Mouse (Mus musculus) ovary, postnatal 36 days (tissue): ENCODE measurements at regions not wholly inside any gene's neighbourhood (a gene's known extent, or its start where the extent isn't known, plus 50 kb on each side); places are given as distances from the start of the nearest gene placed in this dataset.

Experiments used
- DNase-seq: peaks from one replicate; pipeline ENCODE4 v3.0.0; 2022; ENCODE audit warnings: low spot score, mixed read lengths

DNA sequence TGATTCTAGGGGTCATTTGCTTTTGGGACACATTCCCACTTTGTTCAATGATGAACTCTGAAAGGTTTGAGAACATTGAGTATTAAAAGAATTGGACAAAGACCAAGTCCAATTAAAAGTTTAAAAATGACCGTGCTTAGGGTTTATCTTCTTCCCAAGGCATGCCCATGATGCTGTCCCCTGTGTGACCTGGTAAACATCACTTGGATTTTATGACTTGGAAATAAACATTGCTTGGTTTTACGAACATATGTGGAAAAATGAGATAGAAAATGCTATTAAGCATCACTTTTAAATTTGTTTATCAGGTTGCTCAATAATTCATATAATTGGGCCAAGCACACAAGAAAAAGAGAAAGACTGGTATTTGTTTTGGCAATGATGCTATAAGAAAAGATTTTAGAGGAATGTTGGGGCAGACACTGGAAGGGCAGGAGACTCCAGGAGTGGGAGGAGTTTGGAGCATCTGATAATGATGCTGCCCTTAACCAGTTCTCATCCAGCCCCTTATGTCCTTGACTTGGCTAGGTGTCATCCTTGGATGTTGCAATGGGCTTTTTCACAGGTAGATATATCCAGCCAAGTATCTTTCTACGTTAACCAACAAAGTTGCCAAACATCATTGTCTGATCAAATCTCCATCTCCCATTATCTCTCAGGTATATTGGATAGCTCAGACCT lies 92.1 kb upstream of the Dcn start:
- DNase-seq = no peak

DNA sequence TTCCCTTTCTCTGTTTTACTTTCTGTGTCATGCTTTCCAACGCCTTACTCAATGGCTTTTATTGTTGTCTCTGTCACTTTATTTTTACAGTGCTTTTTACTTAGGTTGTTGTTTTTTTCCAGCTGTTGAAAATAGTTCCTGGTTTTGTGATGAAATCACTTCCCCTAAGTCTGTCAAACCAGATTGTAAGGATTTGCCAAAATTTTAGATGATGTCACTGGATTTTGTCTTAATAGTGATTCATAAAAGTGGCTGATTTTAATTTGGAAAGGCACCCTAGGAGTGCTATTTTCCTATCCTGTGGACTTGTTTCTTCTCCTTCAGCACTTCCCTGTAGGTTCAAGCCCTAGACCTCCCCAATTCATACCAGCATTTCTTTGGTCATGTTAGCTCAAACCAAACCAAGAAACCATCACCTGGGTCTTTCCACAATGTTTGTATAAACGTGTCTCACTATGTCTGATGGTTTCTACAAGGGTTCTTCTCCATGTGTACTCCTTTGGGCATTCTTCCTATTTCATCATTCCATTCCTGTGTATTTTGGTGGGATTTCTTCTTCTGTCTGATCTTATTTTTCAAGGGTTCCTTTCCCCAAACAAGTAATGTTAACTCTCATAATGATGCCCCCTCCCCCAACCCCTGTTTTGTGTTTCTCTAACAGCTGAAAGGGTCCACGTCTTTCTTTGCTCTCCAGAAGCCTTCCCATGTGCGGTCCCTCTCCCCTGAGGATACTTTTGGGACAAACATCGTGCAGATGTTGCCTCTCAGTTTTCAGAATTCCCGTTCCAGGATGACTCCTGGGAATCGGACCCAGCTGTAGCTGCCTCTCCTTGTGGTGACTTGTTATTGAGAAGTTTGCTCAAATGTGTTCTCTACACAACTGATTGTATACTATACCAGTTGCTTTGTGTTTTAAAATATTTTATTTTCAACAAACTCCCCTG lies 89.5 kb upstream of the Dcn start:
- DNase-seq = no peak

DNA sequence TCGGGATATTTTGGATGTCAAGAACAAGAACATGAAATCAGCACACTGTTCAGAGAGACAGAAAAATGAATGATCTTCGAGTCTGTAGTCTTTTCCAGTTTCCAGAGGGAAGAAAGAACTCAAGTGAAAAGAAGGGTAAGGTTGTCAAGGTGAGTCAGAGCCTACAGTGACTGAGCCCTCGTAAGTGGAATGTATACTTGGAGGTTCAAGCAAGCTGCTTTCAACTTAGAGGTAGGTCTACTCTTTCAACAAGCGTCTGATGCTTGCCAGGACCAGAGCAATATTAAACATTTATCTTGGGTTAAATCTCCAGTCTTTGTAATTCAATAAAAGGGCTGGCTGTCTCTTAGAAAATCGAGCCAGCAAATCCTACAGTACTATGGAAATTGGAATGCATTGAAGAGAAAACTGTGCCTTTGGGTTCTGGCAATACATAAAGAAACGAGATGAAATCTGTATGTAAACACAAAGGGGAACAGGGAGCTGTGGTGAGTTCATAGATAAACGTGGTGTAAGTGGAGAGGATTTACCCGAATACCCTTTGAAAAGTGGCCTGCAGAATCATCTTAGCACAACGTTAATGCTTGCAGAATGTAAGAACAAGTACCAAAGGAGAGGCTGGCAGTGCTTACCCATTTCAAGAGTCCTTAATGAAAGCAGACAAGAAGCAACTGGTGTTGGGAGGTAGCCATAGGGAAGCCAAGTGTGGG lies 82.2 kb upstream of the Dcn start:
- no peak for DNase-seq

DNA sequence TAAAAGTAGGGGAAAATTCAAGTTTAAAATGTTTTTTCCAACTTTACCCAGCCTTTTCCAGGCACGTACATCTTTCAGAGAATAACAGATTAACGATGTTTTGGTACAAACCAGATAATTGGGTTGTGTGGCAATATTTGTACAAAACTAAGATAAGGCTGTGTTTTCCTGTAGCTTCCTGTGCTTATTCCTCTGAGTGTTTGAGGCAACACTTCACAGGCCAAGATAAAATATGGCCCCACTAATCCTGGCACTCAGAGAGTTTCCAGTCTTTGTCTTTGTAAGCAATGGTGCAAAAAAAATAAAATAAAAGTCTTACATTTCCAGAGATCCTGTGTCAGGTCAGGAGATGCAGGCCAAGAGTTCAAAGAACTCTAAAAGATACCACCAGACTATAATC lies 81.5 kb upstream of the Dcn start:
- DNase-seq = no peak

DNA sequence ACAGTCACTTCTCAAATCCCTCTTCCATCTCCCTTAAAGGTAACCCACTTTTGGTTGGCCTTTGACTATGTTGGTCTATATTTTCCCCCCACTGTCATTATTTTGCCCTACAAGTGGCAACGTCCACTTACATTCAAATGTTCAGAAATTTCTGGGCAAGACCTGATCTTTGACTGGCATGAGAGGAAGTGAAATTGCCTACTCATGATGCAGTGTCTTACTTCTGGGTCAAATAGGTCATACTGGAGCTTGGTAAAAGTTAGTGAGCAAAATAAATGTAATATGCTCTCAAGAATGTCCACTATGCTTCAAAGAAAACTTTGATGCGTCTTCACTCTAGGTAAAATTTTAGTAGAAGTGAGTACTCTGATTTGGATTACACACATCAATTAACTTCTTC lies 76.9 kb upstream of the Dcn start:
- no peak for DNase-seq

DNA sequence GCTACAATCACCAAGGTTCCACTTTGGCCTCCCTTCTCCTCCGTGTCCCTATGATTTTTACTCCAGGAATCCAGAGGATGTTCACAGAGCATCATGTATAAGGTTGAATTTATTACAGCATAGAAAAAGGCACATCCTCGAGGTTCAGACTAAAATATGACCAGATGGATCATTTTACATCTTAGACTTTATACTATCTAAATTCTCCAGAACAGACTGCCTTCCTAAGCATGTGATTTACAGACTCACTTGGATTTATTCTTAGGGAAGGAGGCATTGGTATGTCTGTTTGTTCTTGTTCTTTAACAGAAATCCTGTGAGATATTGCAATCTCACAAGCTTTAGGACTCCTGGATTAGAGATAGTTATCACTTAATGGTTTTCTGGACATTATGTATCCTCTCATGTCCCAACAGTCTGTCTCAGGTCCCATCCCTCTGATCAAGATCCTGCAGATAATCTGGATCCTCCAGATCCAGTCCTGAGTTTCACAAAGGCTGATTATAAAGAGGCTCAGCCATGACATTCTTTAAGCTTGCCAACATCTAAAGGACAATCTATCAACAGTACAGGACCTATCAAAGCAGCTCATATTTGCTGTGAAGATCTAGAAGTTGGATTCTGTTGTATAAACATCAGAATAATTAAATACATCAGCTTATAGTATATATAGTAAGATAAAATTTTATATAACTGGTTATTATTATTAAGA lies 75.2 kb upstream of the Dcn start:
- no peak for DNase-seq

DNA sequence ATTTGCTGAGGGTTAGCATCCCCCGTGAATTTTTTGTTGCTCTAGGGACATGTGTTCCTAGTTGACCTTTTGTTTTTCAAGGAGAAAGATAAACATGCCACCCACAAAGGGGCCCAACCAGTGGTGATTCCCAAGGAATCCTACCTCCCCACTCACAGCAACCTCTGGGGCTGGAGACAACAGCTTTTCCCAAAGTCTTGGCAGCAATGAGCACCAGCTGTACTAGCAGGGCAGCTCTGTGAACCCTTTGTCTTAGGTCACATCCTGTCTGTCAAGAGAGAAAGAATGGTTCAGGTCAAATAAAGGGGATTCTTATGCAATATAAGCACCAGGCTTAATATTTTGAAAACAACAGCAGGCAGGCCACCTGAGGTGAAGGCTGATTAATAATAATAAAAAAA lies 70.2 kb upstream of the Dcn start:
- DNase-seq = peak; percentile 4

DNA sequence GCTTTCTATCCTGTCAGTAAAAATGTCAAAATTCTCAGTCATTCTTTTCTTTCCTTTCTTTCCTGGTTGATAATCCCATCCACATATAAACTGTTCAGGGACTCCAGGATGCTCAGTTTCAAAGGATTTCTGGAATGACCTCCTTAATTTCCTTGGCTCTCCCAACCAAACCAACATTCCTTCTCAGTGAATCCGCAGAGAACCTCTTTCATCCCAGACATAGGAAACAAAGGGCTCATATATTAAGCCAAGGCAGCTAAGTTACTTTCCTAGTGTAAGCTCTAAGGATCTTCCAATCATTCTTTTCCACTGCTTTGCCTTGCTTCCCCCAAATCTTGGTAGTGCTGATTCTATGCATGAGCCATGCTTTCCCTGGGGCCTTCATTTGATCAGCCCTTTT lies 69.5 kb upstream of the Dcn start:
- DNase-seq = no peak

DNA sequence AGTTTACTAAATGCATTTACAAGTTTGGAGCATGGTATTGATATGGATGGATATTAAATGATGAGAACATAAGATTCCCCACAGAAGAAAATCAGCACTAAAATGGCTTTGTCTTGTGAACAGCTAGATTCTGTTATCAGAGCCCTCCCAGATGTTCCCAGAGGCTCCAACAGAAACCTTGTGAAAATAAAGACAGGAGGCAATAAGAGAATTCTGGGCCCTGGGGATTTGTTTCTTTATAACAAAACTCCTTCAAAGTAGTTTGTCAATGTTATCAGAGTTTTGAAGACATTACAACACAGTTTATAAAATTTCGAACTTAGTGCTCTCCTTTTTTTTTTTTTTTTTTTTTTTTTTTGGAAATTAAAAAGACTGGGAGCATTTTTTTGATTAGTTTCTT lies 56.8 kb upstream of the Dcn start:
- no peak for DNase-seq

DNA sequence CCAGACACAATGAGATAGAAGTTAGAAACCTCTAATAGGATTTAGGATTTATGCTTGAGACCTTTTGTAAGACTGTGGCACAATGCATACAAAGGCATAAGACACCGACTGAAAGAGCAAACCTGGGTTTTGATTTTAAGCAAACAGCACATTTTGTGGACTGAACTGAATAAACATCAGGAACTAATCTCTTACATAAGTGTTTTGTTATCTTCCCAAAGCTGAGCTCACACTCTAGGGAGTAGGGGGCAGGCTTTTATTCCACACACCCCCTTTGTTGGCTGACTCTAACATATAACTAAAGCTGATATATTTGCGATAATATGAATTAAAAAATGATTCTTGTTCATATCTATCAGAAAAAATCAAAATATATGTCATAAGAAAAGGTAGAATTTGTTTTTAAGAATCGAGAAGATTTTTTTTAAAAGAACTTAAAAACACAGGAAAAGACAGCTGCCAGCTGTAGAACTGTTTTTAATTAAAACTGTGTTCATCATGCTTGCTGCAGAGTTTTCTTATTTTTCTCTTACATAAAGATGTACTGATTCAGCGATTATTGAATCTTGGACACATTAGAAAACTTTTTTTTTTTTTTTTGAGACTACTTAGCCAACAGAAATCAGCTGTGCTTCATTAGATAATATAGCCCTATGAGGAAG lies 56.2 kb upstream of the Dcn start:
- DNase-seq = no peak
